Mouse (Mus musculus) embryonic facial prominence, embryonic 11.5 days (tissue): Measurements from ENCODE around the gene Arl16. TPM values are rescaled to one million over a fixed set of nuclear protein-coding genes. Genes with fewer than 3 reads are reported as not detected.

Experiments used
- ATAC-seq: fragments of 200-750 bp; cut with Nextera tagmentation; replicated peaks from 2 replicates; pipeline ENCODE4 v1.8.0; 2017; ENCODE audit warnings: low read depth; ENCODE audit not compliant: insufficient number of reproducible peaks, low FRiP score, low TSS enrichment
- DNase-seq: peaks from one replicate; pipeline ENCODE4 v3.0.0-alpha.2; 2015; ENCODE audit warnings: low spot score
- H3K27ac ChIP-seq: fragments of 300-500 bp; sonication (generic); replicated peaks from 2 replicates; pipeline ENCODE4 v1.5.1; 2014; ENCODE audit warnings: mild to moderate bottlenecking, low read depth, low read length, control low read depth
- H3K27me3 ChIP-seq: fragments of 300-500 bp; sonication (generic); 2 replicates; pipeline ENCODE4 v1.6.1; 2014; ENCODE audit warnings: mild to moderate bottlenecking, low read length, moderate library complexity, mixed read lengths; ENCODE audit not compliant: control insufficient read depth, insufficient read depth
- H3K36me3 ChIP-seq: fragments of 300-500 bp; sonication (generic); replicated peaks from 2 replicates; pipeline ENCODE4 v1.6.1; 2014; ENCODE audit warnings: low read depth, mild to moderate bottlenecking, low read length, moderate library complexity, mixed read lengths; ENCODE audit not compliant: control insufficient read depth, insufficient read depth
- H3K4me1 ChIP-seq: fragments of 300-500 bp; sonication (generic); 2 replicates; pipeline ENCODE4 v1.6.1; 2014; ENCODE audit warnings: low read length, mixed read lengths; ENCODE audit not compliant: control insufficient read depth, insufficient read depth
- H3K4me2 ChIP-seq: fragments of 300-500 bp; sonication (generic); 2 replicates; pipeline ENCODE4 v1.6.1; 2014; ENCODE audit warnings: low read depth, mild to moderate bottlenecking, control low read depth, low read length, moderate library complexity
- H3K4me3 ChIP-seq: fragments of 300-500 bp; sonication (generic); 2 replicates; pipeline ENCODE4 v1.5.1; 2014; ENCODE audit warnings: low read depth, low read length, control low read depth
- H3K9ac ChIP-seq: fragments of 300-500 bp; sonication (generic); replicated peaks from 2 replicates; pipeline ENCODE4 v1.6.1; 2014; ENCODE audit warnings: mild to moderate bottlenecking, control low read depth, low read length
- H3K9me3 ChIP-seq: fragments of 300-500 bp; sonication (generic); replicated peaks from 2 replicates; pipeline ENCODE4 v1.6.1; 2016; ENCODE audit warnings: mild to moderate bottlenecking, low read length, inconsistent platforms, mixed read lengths; ENCODE audit not compliant: control insufficient read depth
- WGBS: fragments of 180-500 bp; shearing (Covaris S2); extraction: QIAGEN DNeasy Blood & Tissue Kit; methylation state at CpG from one replicate; pipeline ENCODE4 v1.1.7; 2014; 5-methylcytosine and 5-hydroxymethylcytosine counted together
- polyA plus RNA-seq: library from polyadenylated mRNA; unstranded; fragments of >200 nt; fragmentation: Nextera tagmentation; extraction: Ambion mirVana; gene quantifications from 2 replicates; pipeline ENCODE4 v1.2.1, GENCODE M21; 2014

The Arl16 gene
- polyA plus RNA-seq, 1 experiment from 2014 or later: 52.3 TPM

GRCm38 (mm10) chr11:120442765-120443280, 24.6 kb downstream of the Arl16 start:
- no peak overlapping the region for H3K4me2 ChIP-seq
- 85% methylated on average over 3 of the region's 3 CpGs for WGBS

GRCm38 (mm10) chr11:120442344-120442743, 25.1 kb downstream of the Arl16 start, which contains the start of gene Tspan10:
Gene Tspan10, plus strand, starts transcription at chr11:120442644.
- WGBS: 86% methylated on average over 3 of the region's 3 CpGs
- Histone ChIP-seq H3K27me3 (no peaks in the 10 kb centered on the region), H3K27ac (no peak within 1 kb of the TSS), H3K9me3 (no peaks in the 10 kb centered on the region), H3K36me3 (no peaks in the 10 kb centered on the region), H3K4me2 (no peak within 1 kb of the TSS), H3K4me1 (no peaks in the 10 kb centered on the region), H3K4me3 (no peak within 1 kb of the TSS), H3K9ac (no peak within 1 kb of the TSS)
- no peak for ATAC-seq
- DNase-seq: no peak

More at GRCm38 (mm10) chr11:120442765-120443280, 24.6 kb downstream of the Arl16 start:
- no peak for ATAC-seq
- Histone ChIP-seq H3K9ac (no peak overlapping the region), H3K9me3 (no peaks in the 10 kb centered on the region), H3K4me3 (no peak overlapping the region), H3K27ac (no peak overlapping the region), H3K36me3 (no peaks in the 10 kb centered on the region), H3K4me1 (no peaks in the 10 kb centered on the region), H3K27me3 (no peaks in the 10 kb centered on the region)
- no peak for DNase-seq

GRCm38 (mm10) chr11:120437857-120438385, 29.5 kb downstream of the Arl16 start:
- Histone ChIP-seq H3K27me3 (no peaks in the 10 kb centered on the region), H3K4me1 (no peaks in the 10 kb centered on the region), H3K9me3 (no peaks in the 10 kb centered on the region), H3K4me2 (peak overlapping the region; percentile 86), H3K4me3 (peak overlapping the region; percentile 99), H3K36me3 (peaks cover 2% of the 10 kb centered on the region; the same call in 1 of the 2 replicates), H3K27ac (0 out of 2 replicates have a peak overlapping the region, but pooled peaks have one; percentile 65), H3K9ac (peak overlapping the region; percentile 98)
- DNase-seq: no peak
- WGBS: 30% methylated on average over 12 of the region's 12 CpGs
- no peak for ATAC-seq

- Histone ChIP-seq H3K4me3 (peak within 1 kb of the TSS; percentile 99), H3K36me3 (peaks cover 7% of the 10 kb centered on the region), H3K9ac (peak within 1 kb of the TSS; percentile 98), H3K4me2 (peak within 1 kb of the TSS; percentile 86), H3K27me3 (no peaks in the 10 kb centered on the region), H3K9me3 (no peaks in the 10 kb centered on the region), H3K4me1 (no peaks in the 10 kb centered on the region), H3K27ac (peak within 1 kb of the TSS; percentile 65)
- peak; percentile 80 for ATAC-seq
- DNase-seq: peak; percentile 93
- 0% methylated on average over 66 of the region's 77 CpGs for WGBS
Observed at GRCm38 (mm10) chr11:120437152-120437856, 30.1 kb downstream of the Arl16 start, which contains the start of gene Nploc4. Gene Nploc4, minus strand, starts transcription at chr11:120437708.

- no peak for DNase-seq
- WGBS: 94% methylated on average over 3 of the region's 3 CpGs
- ATAC-seq: no peak
- Histone ChIP-seq H3K9me3 (no peaks in the 10 kb centered on the region), H3K4me3 (no peak overlapping the region), H3K4me2 (no peak overlapping the region), H3K9ac (no peak overlapping the region), H3K36me3 (peaks cover 22% of the 10 kb centered on the region), H3K27me3 (no peaks in the 10 kb centered on the region), H3K27ac (no peak overlapping the region), H3K4me1 (no peaks in the 10 kb centered on the region)
Observed at GRCm38 (mm10) chr11:120426727-120427126, 40.7 kb downstream of the Arl16 start.

GRCm38 (mm10) chr11:120423569-120424295, 43.7 kb downstream of the Arl16 start:
- DNase-seq (peak; percentile 83), ATAC-seq (no peak)
- no peaks in the 10 kb centered on the region for H3K9me3 ChIP-seq
- H3K36me3 ChIP-seq: peaks cover 20% of the 10 kb centered on the region
- no peaks in the 10 kb centered on the region for H3K27me3 ChIP-seq
- H3K4me2 ChIP-seq: no peak overlapping the region
- H3K4me3 ChIP-seq: no peak overlapping the region
- no peaks in the 10 kb centered on the region for H3K4me1 ChIP-seq
- no peak overlapping the region for H3K9ac ChIP-seq
- no peak overlapping the region for H3K27ac ChIP-seq
- 71% methylated on average over 9 of the region's 9 CpGs for WGBS

DNA sequence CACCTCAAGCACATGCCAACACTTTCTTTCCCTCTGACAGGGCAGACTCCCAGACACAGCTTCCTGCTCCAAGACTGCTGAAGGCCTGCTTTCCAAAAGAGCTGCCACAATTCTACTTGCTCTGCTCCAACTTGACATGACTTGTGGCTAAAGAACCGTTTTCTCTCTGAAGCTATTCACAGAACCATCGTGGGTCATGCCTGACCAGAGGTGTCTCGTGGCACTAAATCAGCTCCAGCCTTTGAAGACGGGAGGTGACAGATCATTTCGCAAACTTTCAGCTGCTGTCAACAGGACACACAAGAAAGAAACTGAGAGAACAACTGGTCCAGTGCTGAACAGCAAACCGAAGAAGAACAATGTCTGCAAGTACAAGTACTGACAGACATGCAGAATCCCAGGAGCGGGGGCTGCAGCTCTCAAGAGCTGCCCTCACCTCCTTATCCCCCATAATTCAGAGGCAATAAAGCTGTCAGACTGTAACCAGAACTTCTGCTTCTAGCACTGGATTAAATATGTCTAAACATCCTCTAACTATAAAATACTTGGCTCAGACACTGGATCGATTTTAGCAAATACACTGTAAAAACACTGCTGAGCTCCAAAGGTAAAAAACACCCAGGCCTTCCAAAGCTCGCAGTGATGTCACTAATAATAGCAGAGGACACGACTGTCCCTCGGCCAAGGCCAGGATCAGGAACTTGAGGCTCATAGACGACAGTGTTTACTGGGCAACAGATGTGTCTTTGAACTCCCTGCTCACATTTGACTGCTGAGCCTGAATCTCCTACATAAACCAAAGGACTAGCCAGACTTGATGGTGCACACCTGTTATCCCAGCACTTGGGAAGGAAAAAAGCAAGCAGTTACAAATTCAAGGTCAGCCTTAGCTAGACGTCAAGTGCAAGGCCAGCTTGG, 44.5 kb downstream of the Arl16 start:
- no peak for DNase-seq
- no peak overlapping the region for H3K9ac ChIP-seq
- no peak overlapping the region for H3K4me2 ChIP-seq

More for the DNA sequence above, 44.5 kb downstream of the Arl16 start:
- Histone ChIP-seq H3K9me3 (no peaks in the 10 kb centered on the region), H3K4me3 (no peak overlapping the region), H3K27me3 (no peaks in the 10 kb centered on the region), H3K4me1 (no peaks in the 10 kb centered on the region), H3K36me3 (peaks cover 15% of the 10 kb centered on the region), H3K27ac (no peak overlapping the region)
- 90% methylated on average over 13 of the region's 13 CpGs for WGBS
- no peak for ATAC-seq
